Mouse (Mus musculus): Measurements from ENCODE around the gene Pcdh10. TPM values are rescaled to one million over a fixed set of nuclear protein-coding genes. Genes with fewer than 3 reads are reported as not detected.

Gene Pcdh10
- polyA plus RNA-seq, 1 experiment, result 0.29 TPM

- Histone ChIP-seq H3K4me1 (ENCODE audit: control insufficient read depth, insufficient read depth, insufficient read length, low read length) (no peaks in the 10 kb centered on the region), H3K27me3 (ENCODE audit: control insufficient read depth, insufficient read depth, low read length) (peaks cover 10% of the 10 kb centered on the region), H3K4me3 (ENCODE audit: low read depth, low read length) (no peak overlapping the region), H3K27ac (ENCODE audit: insufficient read depth, low read depth, low read length) (no peak overlapping the region), H3K36me3 (ENCODE audit: control insufficient read depth, insufficient read depth, low read length) (no peaks in the 10 kb centered on the region)
- WGBS, result 63% methylated on average over 2 of the region's 2 CpGs
- TF ChIP-seq POLR2A (IDR thresholded peaks at IDR 0.05; ENCODE audit: low read depth, low read length), result no peak
- no peak for TF ChIP-seq CTCF (IDR thresholded peaks at IDR 0.05; ENCODE audit: extremely low read depth, insufficient read length, insufficient replicate concordance, low read depth, low read length)
Measured at GRCm38 (mm10) chr3:45385451-45385850, 7.3 kb downstream of the Pcdh10 start.

DNA sequence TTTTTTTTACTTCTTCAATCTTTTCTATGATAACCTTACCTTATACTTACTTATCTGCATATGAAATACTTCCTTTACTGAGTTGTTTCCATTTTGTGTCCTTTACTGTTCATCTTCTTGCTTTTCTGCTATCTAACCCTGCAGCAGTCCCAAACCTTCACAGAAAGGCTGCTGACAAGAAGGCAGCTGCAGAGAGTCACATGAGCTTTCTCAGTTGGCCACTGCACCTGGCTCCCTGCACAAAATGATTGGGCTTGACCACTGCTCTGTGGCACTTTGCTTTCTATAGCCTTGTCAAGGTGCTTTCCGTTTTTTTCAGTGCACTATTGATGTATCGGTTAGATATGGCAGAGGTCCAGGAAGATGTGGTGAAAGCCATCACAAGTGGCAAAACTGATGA, 8.3 kb downstream of the Pcdh10 start:
- Histone ChIP-seq H3K36me3 (ENCODE audit: control insufficient read depth, insufficient read depth, low read length) (no peaks in the 10 kb centered on the region), H3K27ac (ENCODE audit: insufficient read depth, low read depth, low read length) (no peak overlapping the region), H3K4me3 (ENCODE audit: low read depth, low read length) (no peak overlapping the region), H3K27me3 (ENCODE audit: control insufficient read depth, insufficient read depth, low read length) (0 out of 2 replicates have a peak, but pooled peaks cover under 1% of the 10 kb centered on the region), H3K4me1 (ENCODE audit: control insufficient read depth, insufficient read depth, insufficient read length, low read length) (no peaks in the 10 kb centered on the region)
- 68% methylated on average over 2 of the region's 2 CpGs for WGBS
- TF ChIP-seq POLR2A (IDR thresholded peaks at IDR 0.05; ENCODE audit: low read depth, low read length) (no peak), CTCF (IDR thresholded peaks at IDR 0.05; ENCODE audit: extremely low read depth, insufficient read length, insufficient replicate concordance, low read depth, low read length) (no peak)

DNA sequence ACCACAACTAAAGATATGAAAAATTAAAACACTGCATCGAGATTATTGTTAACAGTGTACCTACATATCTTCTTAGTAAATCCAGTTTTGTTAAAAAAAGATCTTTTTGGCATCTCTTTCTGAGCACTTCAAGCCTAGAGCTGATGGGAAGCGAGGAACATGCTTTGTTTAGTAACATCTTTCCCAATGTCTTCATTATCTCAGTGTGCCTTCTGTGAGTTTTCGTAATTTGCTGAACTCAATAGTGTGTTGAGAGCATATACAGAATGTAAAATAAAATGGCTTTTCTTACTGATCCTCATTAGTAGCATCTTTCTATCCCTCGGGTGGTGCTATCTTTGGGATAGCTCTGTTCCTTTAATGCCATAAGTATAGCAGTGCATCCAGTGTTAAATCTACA, 18.9 kb downstream of the Pcdh10 start:
- Histone ChIP-seq H3K36me3 (ENCODE audit: control insufficient read depth, insufficient read depth, low read length) (no peaks in the 10 kb centered on the region), H3K4me3 (ENCODE audit: low read depth, low read length) (no peak overlapping the region), H3K27me3 (ENCODE audit: control insufficient read depth, insufficient read depth, low read length) (no peaks in the 10 kb centered on the region), H3K4me1 (ENCODE audit: control insufficient read depth, insufficient read depth, insufficient read length, low read length) (no peaks in the 10 kb centered on the region), H3K27ac (ENCODE audit: insufficient read depth, low read depth, low read length) (no peak overlapping the region)
- WGBS, result 74% methylated on average over 4 of the region's 4 CpGs
- TF ChIP-seq CTCF (IDR thresholded peaks at IDR 0.05; ENCODE audit: extremely low read depth, insufficient read length, insufficient replicate concordance, low read depth, low read length) (no peak), POLR2A (IDR thresholded peaks at IDR 0.05; ENCODE audit: low read depth, low read length) (no peak)

GRCm38 (mm10) chr3:45403239-45403638, 25.0 kb downstream of the Pcdh10 start:
- Histone ChIP-seq H3K4me3 (ENCODE audit: low read depth, low read length) (no peak overlapping the region), H3K4me1 (ENCODE audit: control insufficient read depth, insufficient read depth, insufficient read length, low read length) (no peaks in the 10 kb centered on the region), H3K27ac (ENCODE audit: insufficient read depth, low read depth, low read length) (no peak overlapping the region), H3K27me3 (ENCODE audit: control insufficient read depth, insufficient read depth, low read length) (no peaks in the 10 kb centered on the region), H3K36me3 (ENCODE audit: control insufficient read depth, insufficient read depth, low read length) (no peaks in the 10 kb centered on the region)
- WGBS, result 86% methylated on average over 2 of the region's 2 CpGs
- TF ChIP-seq POLR2A (IDR thresholded peaks at IDR 0.05; ENCODE audit: low read depth, low read length) (no peak), CTCF (IDR thresholded peaks at IDR 0.05; ENCODE audit: extremely low read depth, insufficient read length, insufficient replicate concordance, low read depth, low read length) (no peak)

DNA sequence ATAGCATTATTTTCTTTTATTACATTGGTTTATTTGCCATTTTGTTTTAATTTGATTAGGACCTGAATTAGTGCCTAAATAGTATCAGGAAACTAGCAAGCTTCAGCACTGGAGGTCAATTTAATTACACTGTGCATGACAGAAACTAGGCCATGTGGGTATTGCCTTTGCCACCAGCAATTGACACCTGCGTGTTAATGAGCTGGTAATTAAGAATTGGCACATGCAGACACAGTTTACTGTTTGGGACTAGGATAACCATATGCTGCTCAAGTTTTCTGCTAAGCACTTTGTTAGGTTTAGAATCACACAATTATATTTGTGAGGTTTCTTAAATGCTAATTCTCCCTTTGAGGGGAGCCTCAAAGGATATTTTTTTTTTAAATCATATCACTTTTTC, 53.5 kb downstream of the Pcdh10 start:
- H3K27me3 ChIP-seq (ENCODE audit: control insufficient read depth, insufficient read depth, low read length), result no peaks in the 10 kb centered on the region
- no peaks in the 10 kb centered on the region for H3K36me3 ChIP-seq (ENCODE audit: control insufficient read depth, insufficient read depth, low read length)
- H3K4me3 ChIP-seq (ENCODE audit: low read depth, low read length), result no peak overlapping the region
- TF ChIP-seq POLR2A (IDR thresholded peaks at IDR 0.05; ENCODE audit: low read depth, low read length), result no peak
- TF ChIP-seq CTCF (IDR thresholded peaks at IDR 0.05; ENCODE audit: extremely low read depth, insufficient read length, insufficient replicate concordance, low read depth, low read length), result no peak
- WGBS, result 54% methylated on average over 1 of the region's 1 CpGs
- H3K4me1 ChIP-seq (ENCODE audit: control insufficient read depth, insufficient read depth, insufficient read length, low read length), result no peaks in the 10 kb centered on the region
- no peak overlapping the region for H3K27ac ChIP-seq (ENCODE audit: insufficient read depth, low read depth, low read length)

DNA sequence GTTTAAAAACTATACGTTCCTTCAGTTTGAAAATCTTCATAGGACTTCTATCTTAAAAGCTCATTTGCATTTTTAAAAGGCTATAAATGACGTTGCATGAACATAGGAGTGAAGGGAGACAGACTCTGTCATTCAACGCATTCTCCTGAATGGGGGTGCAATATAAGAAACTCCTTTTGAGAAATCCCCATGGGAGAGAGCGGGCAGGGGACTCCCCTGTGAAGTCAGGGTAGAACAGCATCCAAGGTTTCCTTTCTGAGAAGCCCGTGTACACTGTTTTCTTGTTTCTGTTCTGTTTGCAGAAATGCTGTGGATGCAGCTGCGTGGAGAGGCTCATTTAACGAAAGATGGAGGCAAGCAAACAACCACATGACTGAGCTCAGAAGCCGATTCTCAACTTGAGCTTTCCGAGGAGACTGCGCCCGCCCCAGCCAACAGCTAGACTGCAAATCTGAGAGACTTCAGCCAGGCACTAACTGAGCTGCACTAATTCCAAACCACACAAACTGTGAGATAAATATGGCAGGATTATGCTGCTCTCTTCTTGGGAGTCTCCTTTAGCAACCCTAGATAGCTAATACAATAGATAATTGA, 54.1 kb downstream of the Pcdh10 start:
- no peaks in the 10 kb centered on the region for H3K4me1 ChIP-seq (ENCODE audit: control insufficient read depth, insufficient read depth, insufficient read length, low read length)
- no peaks in the 10 kb centered on the region for H3K27me3 ChIP-seq (ENCODE audit: control insufficient read depth, insufficient read depth, low read length)
- H3K27ac ChIP-seq (ENCODE audit: insufficient read depth, low read depth, low read length), result no peak overlapping the region
- H3K36me3 ChIP-seq (ENCODE audit: control insufficient read depth, insufficient read depth, low read length), result no peaks in the 10 kb centered on the region
- H3K4me3 ChIP-seq (ENCODE audit: low read depth, low read length), result no peak overlapping the region
- 44% methylated on average over 11 of the region's 11 CpGs for WGBS
- no peak for TF ChIP-seq CTCF (IDR thresholded peaks at IDR 0.05; ENCODE audit: extremely low read depth, insufficient read length, insufficient replicate concordance, low read depth, low read length)
- TF ChIP-seq POLR2A (IDR thresholded peaks at IDR 0.05; ENCODE audit: low read depth, low read length), result no peak

All from small intestine, adult 2 months (tissue).